Mouse (Mus musculus) spleen, postnatal 10 days (tissue): Measurements from ENCODE around the gene Ergic1.

Experiments
- DNase-seq, 2 experiments: peaks; one replicate each; pipeline ENCODE4 v3.0.0; 2021 to 2022; ENCODE audit warnings: low spot score in 2 of 2

Gene Ergic1

DNA sequence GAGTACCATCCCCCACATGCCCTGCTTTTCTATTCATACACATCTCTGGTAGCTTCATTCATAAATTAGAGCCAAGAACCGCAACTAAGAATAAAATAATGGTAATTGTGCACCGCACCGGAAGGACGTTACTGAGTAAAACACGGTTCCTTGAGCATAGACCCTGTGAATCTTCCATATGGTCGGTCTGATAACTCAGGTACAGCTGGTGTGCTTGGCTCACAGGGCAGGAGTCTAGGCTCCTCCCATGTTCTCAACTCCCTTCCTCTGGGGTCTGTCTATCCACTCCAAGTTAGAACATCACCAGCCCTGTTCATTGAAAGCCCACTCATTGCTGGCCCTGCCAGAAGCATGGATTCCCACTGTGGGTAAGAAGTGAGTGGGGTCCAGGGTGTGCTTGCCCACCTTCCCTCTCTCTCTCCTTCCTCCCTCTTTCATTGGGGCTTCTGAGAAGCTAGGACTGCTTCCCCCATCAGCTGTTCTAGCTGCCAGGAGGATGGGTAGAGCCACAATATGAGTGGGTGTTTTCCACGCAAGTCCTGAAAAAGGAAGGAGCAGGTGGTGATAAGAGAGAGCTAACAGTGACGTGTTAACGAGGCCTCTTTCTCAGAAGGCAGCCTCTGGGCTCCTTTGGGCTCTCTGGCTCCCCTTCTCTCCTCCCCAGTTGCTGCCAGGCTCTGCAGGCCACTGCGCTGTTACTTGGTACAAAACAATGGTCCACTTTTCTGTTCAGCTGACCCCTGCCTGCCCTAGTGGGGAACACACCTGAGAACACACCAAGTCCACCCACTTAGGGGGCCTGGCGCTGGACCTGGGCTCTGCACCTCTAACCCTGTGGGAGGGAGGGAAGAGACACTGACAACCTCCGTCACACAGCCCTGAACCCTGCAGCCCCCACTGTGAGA, 14.7 kb downstream of the Ergic1 start:
- no peak for DNase-seq

GRCm38 (mm10) chr17:26576833-26577232, 15.5 kb downstream of the Ergic1 start:
- DNase-seq: no peak

GRCm38 (mm10) chr17:26577309-26577708, 16.0 kb downstream of the Ergic1 start:
- DNase-seq: no peak

DNA sequence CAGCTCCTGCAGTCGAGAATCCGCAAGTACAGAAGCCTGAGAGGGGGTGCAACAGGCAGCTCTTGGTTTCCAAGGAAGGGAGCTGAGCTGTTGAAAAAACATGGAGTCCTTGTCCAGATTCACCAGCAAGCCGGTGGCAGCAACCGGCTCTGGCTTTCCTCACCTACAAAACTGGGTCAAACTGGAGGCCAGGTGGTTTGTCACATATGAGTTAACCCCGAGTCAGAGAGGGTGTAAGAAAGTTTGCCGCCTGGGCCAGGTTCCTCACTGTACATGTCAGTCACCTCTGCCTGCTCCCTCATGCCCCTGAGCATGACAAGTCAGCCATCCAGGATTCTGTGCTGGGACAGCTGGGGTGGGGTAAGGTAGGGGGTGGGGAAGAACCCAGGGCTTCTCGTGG, 16.9 kb downstream of the Ergic1 start:
- no peak for DNase-seq

- DNase-seq: no peak
Measured at GRCm38 (mm10) chr17:26578771-26579170, 17.5 kb downstream of the Ergic1 start.

DNA sequence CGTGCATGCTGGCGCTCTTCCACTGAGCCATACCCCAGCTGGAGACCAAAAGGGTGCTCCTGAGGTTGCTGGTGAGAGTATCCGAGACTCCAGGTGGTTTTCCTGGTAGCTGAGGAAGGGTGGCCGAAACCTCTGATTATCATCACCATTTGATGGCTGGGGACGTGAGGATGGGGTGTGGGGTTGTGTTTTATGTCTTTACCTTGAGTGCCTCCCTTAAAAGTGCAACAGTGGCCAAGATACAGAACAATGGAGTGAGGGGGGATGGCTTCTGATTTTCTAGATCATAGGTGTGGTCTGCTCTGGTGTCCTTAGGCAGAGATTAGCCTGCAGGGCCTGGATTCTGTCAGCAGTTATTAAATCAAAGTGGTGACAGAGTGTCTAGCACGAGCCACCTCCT, 18.1 kb downstream of the Ergic1 start:
- DNase-seq: no peak

DNA sequence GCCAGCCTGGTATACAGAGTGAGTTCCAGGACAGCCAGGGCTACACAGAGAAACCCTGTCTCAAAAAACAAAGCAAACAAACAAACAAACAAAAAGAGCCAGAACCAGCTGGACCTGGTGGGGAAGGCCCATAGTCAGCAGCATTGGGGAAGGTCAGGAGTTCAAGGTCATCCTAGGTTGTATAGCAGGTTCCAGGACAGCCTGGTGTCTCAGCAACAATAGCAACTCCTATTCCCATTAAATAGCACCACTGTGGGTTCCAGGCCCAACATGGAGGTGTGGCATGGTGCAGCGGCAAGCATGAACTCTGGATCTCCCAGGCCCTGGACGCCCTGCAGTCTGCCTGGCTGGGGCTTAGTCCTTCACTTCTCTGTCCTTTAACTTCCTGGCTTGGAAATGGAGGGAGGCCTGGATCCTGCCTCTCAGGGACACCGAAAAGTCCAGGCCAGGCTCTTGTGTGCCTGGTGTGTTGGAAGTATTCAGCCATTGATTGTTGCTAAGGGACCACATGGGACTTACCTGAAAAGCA, 19.6 kb downstream of the Ergic1 start:
- DNase-seq: no peak

- DNase-seq: no peak
Measured at GRCm38 (mm10) chr17:26582297-26582696, 21.0 kb downstream of the Ergic1 start.

- DNase-seq: no peak
Measured at GRCm38 (mm10) chr17:26583056-26583455, 21.8 kb downstream of the Ergic1 start.

DNA sequence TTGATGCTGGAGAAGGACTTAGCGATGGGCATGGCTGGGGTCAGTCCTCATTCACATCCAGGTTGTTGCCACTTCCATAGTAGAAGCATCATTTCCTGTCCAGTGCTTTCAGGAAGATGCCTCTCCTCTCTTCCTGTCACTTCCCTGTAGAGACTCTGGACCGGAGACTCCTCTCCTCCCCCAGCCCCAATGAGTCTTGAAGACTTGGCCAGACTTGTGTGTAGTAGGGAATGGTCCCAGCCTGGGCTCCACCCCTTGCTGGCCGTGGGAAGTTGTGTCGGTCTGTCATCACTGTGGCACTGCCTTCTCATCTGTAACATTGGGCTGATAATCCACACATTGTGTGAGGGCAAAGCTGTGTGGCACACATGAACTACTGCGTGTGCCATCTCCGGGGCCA, 22.3 kb downstream of the Ergic1 start:
- DNase-seq: no peak

- DNase-seq: no peak
Measured at GRCm38 (mm10) chr17:26584063-26584462, 22.8 kb downstream of the Ergic1 start.

DNA sequence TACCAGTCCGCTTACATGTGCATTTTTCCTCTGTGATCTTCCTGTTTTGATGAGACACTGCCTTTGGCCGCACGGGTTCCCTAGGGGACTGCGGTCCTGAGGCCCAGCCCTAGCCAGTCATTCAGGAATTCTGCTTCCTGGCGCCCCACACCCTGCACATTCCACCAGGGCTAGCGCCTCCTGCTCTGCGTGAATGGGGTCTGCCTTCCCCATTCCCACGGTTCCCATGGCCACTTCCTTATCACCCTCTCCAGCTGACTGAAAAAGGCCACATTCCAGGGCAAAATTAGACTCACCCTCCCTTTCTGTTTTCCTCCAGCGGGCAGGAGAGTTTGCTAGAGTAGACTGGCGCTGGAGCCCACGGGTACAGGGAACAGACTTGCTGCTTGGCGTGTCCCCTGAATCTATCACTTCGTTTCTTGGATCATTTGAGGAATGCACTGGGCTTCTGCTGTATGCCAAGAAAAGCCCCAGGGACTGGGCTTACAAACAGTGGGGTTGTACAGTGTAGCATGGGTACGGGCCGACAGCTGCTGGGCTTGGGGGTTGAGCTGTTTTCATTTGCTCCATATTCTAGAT, 23.4 kb downstream of the Ergic1 start:
- no peak for DNase-seq

GRCm38 (mm10) chr17:26587961-26588487, 26.7 kb downstream of the Ergic1 start:
- no peak for DNase-seq

DNA sequence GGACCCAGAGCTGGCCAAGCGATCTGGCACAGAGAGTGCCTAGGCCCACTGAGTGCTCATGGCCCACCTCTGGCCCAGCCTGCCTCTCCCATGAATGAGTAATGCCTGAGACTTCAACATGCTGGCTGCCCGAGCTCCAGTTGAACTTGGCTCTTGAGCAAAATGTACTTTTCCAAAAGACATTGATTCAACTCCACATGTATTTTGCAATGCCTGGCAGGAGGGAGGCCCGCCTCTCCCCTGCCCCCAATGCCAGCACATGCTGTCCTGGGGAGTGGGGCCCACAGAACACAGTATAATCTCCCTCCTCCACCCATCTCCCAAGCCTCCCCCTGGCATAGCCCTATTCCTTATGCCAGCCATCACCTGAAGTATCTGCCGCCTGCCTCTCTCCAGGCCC, 31.2 kb downstream of the Ergic1 start:
- no peak for DNase-seq

- no peak for DNase-seq
Measured at GRCm38 (mm10) chr17:26593199-26593598, 31.9 kb downstream of the Ergic1 start.

- no peak for DNase-seq
Measured at GRCm38 (mm10) chr17:26594171-26594570, 32.9 kb downstream of the Ergic1 start.

DNA sequence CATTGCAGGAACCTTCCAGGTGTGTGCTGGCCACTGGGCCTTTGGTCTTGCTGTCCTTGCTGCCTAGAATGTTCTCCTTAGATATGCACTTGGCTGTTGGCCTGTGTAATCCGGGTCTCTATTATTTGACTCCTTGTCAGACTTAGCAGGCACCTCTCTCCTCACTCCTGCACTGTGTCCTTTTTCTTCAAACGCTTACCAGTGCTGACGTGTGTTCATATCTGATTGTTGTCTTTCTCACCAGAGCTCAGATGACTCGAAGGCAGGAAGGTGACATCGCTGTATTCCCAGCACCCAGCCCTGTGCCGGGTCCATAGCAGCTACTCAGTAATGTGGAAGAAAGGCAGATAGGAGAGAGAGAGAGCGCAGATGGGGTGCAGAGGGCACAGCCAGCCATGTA, 33.7 kb downstream of the Ergic1 start:
- DNase-seq: no peak

- no peak for DNase-seq
Measured at GRCm38 (mm10) chr17:26595448-26596167, 34.3 kb downstream of the Ergic1 start.

GRCm38 (mm10) chr17:26596168-26596658, 34.9 kb downstream of the Ergic1 start:
- no peak for DNase-seq

DNA sequence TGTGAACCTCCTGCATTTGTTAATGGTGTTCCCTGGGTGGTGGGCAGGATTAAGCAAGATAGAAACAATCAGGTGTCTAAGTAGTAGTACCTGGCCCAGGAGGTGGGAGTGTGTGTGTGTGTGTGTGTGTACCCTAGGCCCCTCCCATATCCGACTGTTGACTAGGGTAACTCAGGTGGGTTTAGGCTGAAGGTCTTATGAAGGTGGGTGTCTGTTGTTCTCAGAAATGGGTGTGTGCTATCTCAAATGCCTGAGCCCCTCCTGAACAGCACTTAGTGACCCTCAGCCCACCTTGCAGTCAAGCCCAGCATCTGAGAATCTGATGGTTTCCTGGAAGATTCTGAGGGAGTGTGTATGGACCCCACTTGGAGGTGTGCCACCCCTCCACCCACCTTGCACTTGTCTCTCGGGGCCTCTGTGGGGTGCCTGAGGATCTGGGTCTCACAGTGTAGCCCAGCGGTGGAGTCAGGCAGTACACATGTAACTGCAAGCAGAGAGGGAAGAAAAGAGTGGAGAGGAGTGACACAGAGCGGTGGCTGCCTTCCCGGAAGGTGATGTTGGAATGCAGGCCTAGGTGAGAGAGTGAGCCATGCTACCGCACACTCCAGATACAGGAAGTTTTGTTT, 35.7 kb downstream of the Ergic1 start:
- no peak for DNase-seq

DNA sequence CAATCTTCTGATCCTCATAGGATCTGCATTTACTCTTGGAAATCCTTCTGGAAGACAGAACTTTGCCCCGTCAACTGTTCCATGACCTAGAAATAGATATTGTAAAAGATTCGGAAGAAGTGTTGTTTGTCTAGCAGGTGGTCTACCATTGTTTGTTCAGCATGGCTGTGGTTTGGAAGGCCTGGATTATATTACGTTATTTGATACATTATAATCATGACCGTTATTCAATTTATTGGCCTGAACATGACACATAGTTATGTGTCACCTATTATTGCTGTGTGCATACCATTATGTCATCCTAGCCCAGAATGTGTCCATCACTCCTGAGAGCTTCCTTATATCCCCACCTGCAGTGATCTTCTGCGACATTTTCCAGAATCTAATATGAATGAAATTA, 37.6 kb downstream of the Ergic1 start:
- DNase-seq: no peak
